Mouse (Mus musculus): ENCODE data around the gene Kdm4c. TPM values are rescaled to one million over a fixed set of nuclear protein-coding genes. Genes with fewer than 3 reads are reported as not detected.

The Kdm4c gene
- total RNA-seq, 1 experiment = 44.9 TPM

DNA sequence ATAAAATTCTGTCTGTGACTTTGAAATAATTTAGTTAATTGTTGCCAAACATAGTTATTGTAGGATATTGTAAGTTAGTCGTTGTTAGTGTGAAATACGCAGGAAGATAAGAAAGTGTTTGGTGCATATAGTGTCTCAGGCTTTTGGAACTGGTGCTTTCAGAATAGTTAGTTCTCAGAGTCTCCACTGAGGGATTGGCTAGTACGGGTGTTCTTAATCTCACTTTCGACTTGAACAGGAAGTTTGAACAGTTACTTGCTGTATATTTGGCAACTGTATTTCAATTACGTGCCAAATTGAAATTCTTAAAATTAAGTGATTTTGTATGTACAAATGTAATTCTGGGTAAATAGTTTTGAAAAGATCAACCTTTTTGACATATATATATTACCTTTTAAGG, 68.8 kb downstream of the Kdm4c start:
- no peak overlapping the region for H3K9ac ChIP-seq (ENCODE audit: insufficient read depth, low read depth, low read length, poor library complexity, severe bottlenecking)
- H3K9me3 ChIP-seq (ENCODE audit: control insufficient read depth, insufficient read depth, low read depth, low read length) = no peaks in the 10 kb centered on the region
- H3K36me3 ChIP-seq (ENCODE audit: control insufficient read depth, insufficient read depth, low read length, poor library complexity, severe bottlenecking) = peaks cover 2% of the 10 kb centered on the region; the same call in 1 of the 2 replicates
- no peaks in the 10 kb centered on the region for H3K4me1 ChIP-seq (ENCODE audit: control insufficient read depth in 2 of 2, insufficient read depth in 2 of 2, low read length in 2 of 2, poor library complexity in 1 of 2)
- TF ChIP-seq HCFC1 (IDR thresholded peaks at IDR 0.05; ENCODE audit: borderline replicate concordance, insufficient read depth, low read length) (no peak), MAFK (IDR thresholded peaks at IDR 0.05; ENCODE audit: insufficient read depth, low read depth, low read length) (no peak), ZC3H11A (IDR thresholded peaks at IDR 0.05; ENCODE audit: borderline replicate concordance, low read depth, low read length) (no peak), ZNF384 (IDR thresholded peaks at IDR 0.05; ENCODE audit: low read depth, low read length) (no peak), CHD2 (IDR thresholded peaks at IDR 0.05; ENCODE audit: low read depth, low read length) (no peak)
- no peak for DNase-seq (ENCODE audit: low read depth, low spot score)
- no peak overlapping the region for H3K27ac ChIP-seq (ENCODE audit: insufficient read depth, low read depth, low read length, poor library complexity, severe bottlenecking)
- no peak overlapping the region for H3K4me3 ChIP-seq (ENCODE audit: insufficient read depth in 1 of 2, low read depth in 1 of 2, low read length in 2 of 2, poor library complexity in 1 of 2, severe bottlenecking in 1 of 2)
- in situ Hi-C loops (cut with MboI; ENCODE audit: low sequenced_read_pairs in 2 of 2, unreplicated experiment in 2 of 2) = no loop called here

DNA sequence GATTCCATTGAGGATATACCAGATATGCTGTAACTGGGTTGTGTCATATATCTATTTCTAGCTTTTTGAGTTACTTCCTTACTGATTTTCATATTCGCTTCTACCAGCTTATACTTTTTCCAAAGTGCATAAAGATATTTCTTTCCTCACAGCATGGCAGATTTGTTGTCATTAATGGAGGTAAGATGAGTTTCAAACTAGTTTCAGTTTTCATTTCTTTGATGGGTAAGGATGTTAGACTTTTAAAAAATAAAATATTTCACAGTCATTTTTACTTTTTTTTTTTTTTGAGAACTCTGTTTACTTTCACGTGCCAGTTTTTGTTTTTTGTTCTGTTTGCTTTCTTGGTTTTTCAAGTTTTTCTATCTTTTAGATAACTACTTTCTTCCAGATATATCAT, 70.6 kb downstream of the Kdm4c start:
- Histone ChIP-seq H3K4me3 (ENCODE audit: insufficient read depth in 1 of 2, low read depth in 1 of 2, low read length in 2 of 2, poor library complexity in 1 of 2, severe bottlenecking in 1 of 2) (no peak overlapping the region), H3K9me3 (ENCODE audit: control insufficient read depth, insufficient read depth, low read depth, low read length) (no peaks in the 10 kb centered on the region), H3K4me1 (ENCODE audit: control insufficient read depth in 2 of 2, insufficient read depth in 2 of 2, low read length in 2 of 2, poor library complexity in 1 of 2) (no peaks in the 10 kb centered on the region), H3K36me3 (ENCODE audit: control insufficient read depth, insufficient read depth, low read length, poor library complexity, severe bottlenecking) (peaks cover 2% of the 10 kb centered on the region; the same call in 1 of the 2 replicates), H3K27ac (ENCODE audit: insufficient read depth, low read depth, low read length, poor library complexity, severe bottlenecking) (no peak overlapping the region), H3K9ac (ENCODE audit: insufficient read depth, low read depth, low read length, poor library complexity, severe bottlenecking) (no peak overlapping the region)
- DNase-seq (ENCODE audit: low read depth, low spot score) = no peak
- no peak for TF ChIP-seq CHD2 (IDR thresholded peaks at IDR 0.05; ENCODE audit: low read depth, low read length)
- TF ChIP-seq ZNF384 (IDR thresholded peaks at IDR 0.05; ENCODE audit: low read depth, low read length) = no peak
- no peak for TF ChIP-seq HCFC1 (IDR thresholded peaks at IDR 0.05; ENCODE audit: borderline replicate concordance, insufficient read depth, low read length)
- no peak for TF ChIP-seq ZC3H11A (IDR thresholded peaks at IDR 0.05; ENCODE audit: borderline replicate concordance, low read depth, low read length)
- no peak for TF ChIP-seq MAFK (IDR thresholded peaks at IDR 0.05; ENCODE audit: insufficient read depth, low read depth, low read length)
- in situ Hi-C loops (cut with MboI; ENCODE audit: low sequenced_read_pairs in 2 of 2, unreplicated experiment in 2 of 2) = no loop called here

DNA sequence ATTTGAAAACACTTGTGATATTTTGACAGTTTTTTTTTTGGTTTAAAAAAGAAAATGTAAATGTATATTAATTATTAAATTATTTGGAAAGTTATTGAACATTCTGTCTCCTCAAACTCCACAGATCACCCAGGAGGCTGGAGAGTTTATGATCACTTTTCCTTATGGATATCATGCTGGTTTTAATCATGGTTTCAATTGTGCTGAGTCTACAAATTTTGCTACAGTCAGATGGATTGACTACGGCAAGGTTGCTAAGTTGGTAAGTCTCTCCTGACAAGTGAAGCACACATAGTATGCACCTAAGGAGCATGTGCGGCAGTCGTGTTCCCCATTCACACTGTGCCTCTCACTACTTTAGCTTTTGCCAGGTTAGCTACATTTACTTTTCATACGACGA, 73.1 kb downstream of the Kdm4c start:
- in situ Hi-C loops (cut with MboI; ENCODE audit: low sequenced_read_pairs in 2 of 2, unreplicated experiment in 2 of 2) = no loop called here
- H3K4me1 ChIP-seq (ENCODE audit: control insufficient read depth in 2 of 2, insufficient read depth in 2 of 2, low read length in 2 of 2, poor library complexity in 1 of 2) = no peaks in the 10 kb centered on the region
- no peak overlapping the region for H3K4me3 ChIP-seq (ENCODE audit: insufficient read depth in 1 of 2, low read depth in 1 of 2, low read length in 2 of 2, poor library complexity in 1 of 2, severe bottlenecking in 1 of 2)
- H3K9ac ChIP-seq (ENCODE audit: insufficient read depth, low read depth, low read length, poor library complexity, severe bottlenecking) = no peak overlapping the region
- peaks cover 5% of the 10 kb centered on the region; the same call in 1 of the 2 replicates for H3K36me3 ChIP-seq (ENCODE audit: control insufficient read depth, insufficient read depth, low read length, poor library complexity, severe bottlenecking)
- no peaks in the 10 kb centered on the region for H3K9me3 ChIP-seq (ENCODE audit: control insufficient read depth, insufficient read depth, low read depth, low read length)
- DNase-seq (ENCODE audit: low read depth, low spot score) = no peak
- no peak overlapping the region for H3K27ac ChIP-seq (ENCODE audit: insufficient read depth, low read depth, low read length, poor library complexity, severe bottlenecking)
- TF ChIP-seq MAFK (IDR thresholded peaks at IDR 0.05; ENCODE audit: insufficient read depth, low read depth, low read length) = peak; percentile 68; the same call in 1 of the 2 replicates
- TF ChIP-seq ZC3H11A (IDR thresholded peaks at IDR 0.05; ENCODE audit: borderline replicate concordance, low read depth, low read length) = no peak
- TF ChIP-seq ZNF384 (IDR thresholded peaks at IDR 0.05; ENCODE audit: low read depth, low read length) = no peak
- TF ChIP-seq HCFC1 (IDR thresholded peaks at IDR 0.05; ENCODE audit: borderline replicate concordance, insufficient read depth, low read length) = no peak
- no peak for TF ChIP-seq CHD2 (IDR thresholded peaks at IDR 0.05; ENCODE audit: low read depth, low read length)

DNA sequence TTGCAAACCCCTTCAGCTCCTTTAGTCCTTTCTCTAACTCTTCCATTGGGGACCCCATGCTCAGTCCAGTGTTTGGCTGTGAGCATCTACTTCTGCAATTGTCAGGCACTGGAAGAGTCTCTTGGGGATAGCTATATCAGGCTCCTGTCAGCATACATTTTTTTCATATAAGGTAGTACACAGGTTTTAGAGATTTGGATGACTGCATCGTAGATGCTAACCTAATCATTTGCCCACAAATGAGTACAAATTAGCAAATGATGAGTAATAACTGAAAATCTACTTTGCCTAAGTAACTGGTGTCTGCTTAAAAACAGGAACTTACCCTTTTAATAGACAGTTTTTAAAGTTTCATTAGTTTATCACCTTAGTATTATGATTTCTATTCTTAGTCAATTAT, 77.0 kb downstream of the Kdm4c start:
- H3K36me3 ChIP-seq (ENCODE audit: control insufficient read depth, insufficient read depth, low read length, poor library complexity, severe bottlenecking) = peaks cover 5% of the 10 kb centered on the region
- no peak overlapping the region for H3K4me3 ChIP-seq (ENCODE audit: insufficient read depth in 1 of 2, low read depth in 1 of 2, low read length in 2 of 2, poor library complexity in 1 of 2, severe bottlenecking in 1 of 2)
- no peak for DNase-seq (ENCODE audit: low read depth, low spot score)
- H3K9ac ChIP-seq (ENCODE audit: insufficient read depth, low read depth, low read length, poor library complexity, severe bottlenecking) = no peak overlapping the region
- no peaks in the 10 kb centered on the region for H3K9me3 ChIP-seq (ENCODE audit: control insufficient read depth, insufficient read depth, low read depth, low read length)
- no peak overlapping the region for H3K27ac ChIP-seq (ENCODE audit: insufficient read depth, low read depth, low read length, poor library complexity, severe bottlenecking)
- no peak for TF ChIP-seq ZNF384 (IDR thresholded peaks at IDR 0.05; ENCODE audit: low read depth, low read length)
- no peak for TF ChIP-seq HCFC1 (IDR thresholded peaks at IDR 0.05; ENCODE audit: borderline replicate concordance, insufficient read depth, low read length)
- TF ChIP-seq MAFK (IDR thresholded peaks at IDR 0.05; ENCODE audit: insufficient read depth, low read depth, low read length) = no peak
- H3K4me1 ChIP-seq (ENCODE audit: control insufficient read depth in 2 of 2, insufficient read depth in 2 of 2, low read length in 2 of 2, poor library complexity in 1 of 2) = no peaks in the 10 kb centered on the region
- in situ Hi-C loops (cut with MboI; ENCODE audit: low sequenced_read_pairs in 2 of 2, unreplicated experiment in 2 of 2) = no loop called here

DNA sequence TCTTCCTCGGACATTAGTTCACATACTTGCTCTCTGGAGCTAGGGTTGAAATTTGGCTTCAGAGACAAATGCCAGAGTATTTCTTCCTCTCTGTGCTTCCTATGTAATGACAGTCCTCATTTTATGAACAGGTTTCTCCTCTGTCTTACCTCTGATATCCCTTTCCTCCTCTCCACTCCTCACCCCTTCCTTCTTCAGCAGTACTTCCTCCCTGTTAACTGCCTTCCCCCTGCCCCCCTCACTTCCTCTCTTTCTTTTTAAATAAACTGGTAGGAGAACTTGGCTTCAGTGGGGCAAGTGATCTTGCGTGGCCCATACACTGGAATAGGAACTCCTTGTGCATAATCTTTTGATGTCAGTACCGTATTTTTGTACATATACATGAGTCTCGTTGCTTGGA, 115.2 kb downstream of the Kdm4c start:
- Histone ChIP-seq H3K4me1 (ENCODE audit: control insufficient read depth in 2 of 2, insufficient read depth in 2 of 2, low read length in 2 of 2, poor library complexity in 1 of 2) (no peaks in the 10 kb centered on the region; a peak in 1 of 4 replicates), H3K4me3 (ENCODE audit: insufficient read depth in 1 of 2, low read depth in 1 of 2, low read length in 2 of 2, poor library complexity in 1 of 2, severe bottlenecking in 1 of 2) (no peak overlapping the region), H3K9me3 (ENCODE audit: control insufficient read depth, insufficient read depth, low read depth, low read length) (no peaks in the 10 kb centered on the region), H3K36me3 (ENCODE audit: control insufficient read depth, insufficient read depth, low read length, poor library complexity, severe bottlenecking) (peaks cover 7% of the 10 kb centered on the region), H3K9ac (ENCODE audit: insufficient read depth, low read depth, low read length, poor library complexity, severe bottlenecking) (no peak overlapping the region), H3K27ac (ENCODE audit: insufficient read depth, low read depth, low read length, poor library complexity, severe bottlenecking) (no peak overlapping the region)
- in situ Hi-C loops (cut with MboI; ENCODE audit: low sequenced_read_pairs in 2 of 2, unreplicated experiment in 2 of 2) = no loop called here
- TF ChIP-seq ZC3H11A (IDR thresholded peaks at IDR 0.05; ENCODE audit: borderline replicate concordance, low read depth, low read length) = no peak
- no peak for DNase-seq (ENCODE audit: low read depth, low spot score)
